Mouse (Mus musculus) megakaryocyte, embryonic 14.5 days (primary cell): ENCODE results near the gene Erfe.

ENCODE experiments used
- FLI1 ChIP-seq: IDR thresholded peaks from 2 replicates; pipeline ENCODE4 v1.6.1; 2012; ENCODE audit warnings: low read length, inconsistent platforms, mixed read lengths
- GATA1 ChIP-seq: IDR thresholded peaks from 3 replicates; pipeline ENCODE4 v1.6.1; 2012; ENCODE audit warnings: mixed read lengths, low read length, inconsistent platforms, borderline replicate concordance

DNA sequence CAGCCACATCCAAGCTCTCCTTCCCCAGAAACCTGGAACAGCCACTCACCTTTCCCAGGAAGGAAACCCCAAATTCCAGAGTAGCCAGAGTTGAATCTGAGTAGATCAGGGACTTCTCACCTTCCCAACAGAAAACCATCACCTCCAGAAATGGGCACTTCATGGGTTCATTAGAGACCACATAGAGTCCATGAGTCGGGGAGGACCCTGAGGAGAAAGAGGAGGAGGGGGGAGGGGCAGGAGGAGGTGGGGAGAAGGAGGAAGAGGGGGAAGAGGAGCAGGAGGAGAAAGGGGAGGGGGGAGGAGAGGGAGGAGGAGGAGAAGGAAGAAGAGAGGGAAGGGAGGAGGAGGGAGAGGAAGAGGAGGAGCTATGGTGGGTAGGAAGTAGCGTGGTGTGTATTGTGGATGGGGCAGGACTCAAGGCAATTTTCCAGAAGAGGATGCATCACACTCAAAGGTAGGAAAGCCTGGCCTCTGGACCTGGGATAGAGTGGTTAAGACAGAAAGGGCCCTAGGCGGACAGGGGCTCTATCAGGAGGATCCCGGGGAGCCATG lies 40.7 kb upstream of the Erfe start:
- TF ChIP-seq GATA1 (no peak), FLI1 (no peak)
